Mouse (Mus musculus): ENCODE data around the gene Ucn3.
"Not testable (repeated sequence)": the region's sequence is repeated elsewhere in the genome, so short reads cannot be mapped to it uniquely, and the experiment has no call there.

Ucn3 gene

DNA sequence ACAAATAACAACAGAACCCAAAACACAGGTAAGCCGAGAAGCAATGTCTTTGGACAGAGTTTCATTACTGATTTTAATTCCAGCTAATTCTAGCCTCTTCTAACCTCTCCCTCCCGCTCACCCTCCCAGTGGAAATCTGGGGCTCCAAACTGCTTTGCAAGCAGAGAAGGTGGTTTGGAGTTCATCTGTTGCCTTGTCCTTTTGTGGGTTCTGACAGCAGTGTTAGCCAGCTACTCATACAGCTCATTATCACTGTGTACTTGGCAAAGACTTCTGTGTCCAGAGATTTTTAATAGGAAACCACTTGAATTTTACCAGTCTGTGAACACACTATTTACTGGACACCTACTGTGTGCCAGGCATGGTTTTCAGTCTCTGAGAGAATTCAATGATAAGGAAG lies at the start of gene Ucn3:
Ucn3 (minus strand) TSS at position 101 of the 400 bp plus-strand sequence.
- no peak for DNase-seq (ENCODE audit: low spot score in 2 of 2)

- DNase-seq (ENCODE audit: low spot score in 2 of 2), result no peak
Observed at GRCm38 (mm10) chr13:3992081-3992480, 46.9 kb upstream of the Ucn3 start.

DNA sequence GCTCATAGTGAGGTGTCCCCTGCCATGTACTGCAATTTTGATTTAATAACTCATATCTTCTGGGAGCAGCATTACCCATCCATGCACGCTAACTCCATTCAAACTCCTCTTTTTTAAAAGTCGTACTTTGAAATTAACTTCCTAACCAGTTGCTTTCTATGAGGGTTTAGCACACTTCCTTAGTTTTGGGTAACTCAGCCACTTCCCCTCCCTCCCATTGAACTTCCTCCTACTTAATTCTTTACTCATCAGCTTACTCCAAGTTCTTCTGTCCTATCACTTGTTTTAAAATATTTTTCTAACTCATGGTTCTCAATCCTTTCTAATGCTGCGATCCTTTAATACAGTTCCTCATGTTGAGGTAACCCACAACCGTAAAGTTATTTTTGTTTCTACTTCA lies 23.7 kb upstream of the Ucn3 start:
- DNase-seq (ENCODE audit: low spot score in 2 of 2), result no peak

DNA sequence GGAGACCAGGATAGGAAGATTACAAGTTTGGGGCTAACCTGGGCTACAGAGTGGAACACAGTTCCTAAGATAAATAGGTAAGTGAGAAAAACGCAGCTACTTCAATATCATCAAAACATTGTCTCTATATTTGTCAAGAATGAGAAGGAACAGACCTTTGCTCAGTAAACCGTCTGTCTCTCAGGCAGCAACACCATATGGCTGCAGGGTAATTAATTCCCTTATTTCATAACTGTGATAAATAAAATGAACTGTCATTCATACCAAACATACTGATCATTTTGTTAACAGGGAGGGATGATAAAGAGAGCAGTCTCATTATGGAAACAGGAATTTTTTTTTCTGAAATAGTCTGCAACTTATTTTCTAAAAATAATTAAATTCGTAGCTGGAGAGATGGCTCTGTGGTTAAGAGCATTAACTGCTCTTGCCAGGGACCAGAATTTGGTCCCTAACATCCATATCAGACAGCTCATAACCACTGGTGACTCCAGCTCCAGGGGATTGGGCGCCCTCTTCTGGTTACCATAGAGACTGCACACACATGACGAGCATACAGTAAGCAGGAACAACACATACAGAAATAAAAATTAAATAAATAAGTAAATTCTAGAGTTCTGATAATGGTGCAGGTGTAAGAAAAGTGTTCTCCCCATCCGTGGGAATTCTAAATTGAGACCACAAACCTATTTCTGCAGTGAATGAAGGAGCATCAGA lies 6.2 kb upstream of the Ucn3 start:
- no peak for DNase-seq (ENCODE audit: low spot score in 2 of 2)

DNA sequence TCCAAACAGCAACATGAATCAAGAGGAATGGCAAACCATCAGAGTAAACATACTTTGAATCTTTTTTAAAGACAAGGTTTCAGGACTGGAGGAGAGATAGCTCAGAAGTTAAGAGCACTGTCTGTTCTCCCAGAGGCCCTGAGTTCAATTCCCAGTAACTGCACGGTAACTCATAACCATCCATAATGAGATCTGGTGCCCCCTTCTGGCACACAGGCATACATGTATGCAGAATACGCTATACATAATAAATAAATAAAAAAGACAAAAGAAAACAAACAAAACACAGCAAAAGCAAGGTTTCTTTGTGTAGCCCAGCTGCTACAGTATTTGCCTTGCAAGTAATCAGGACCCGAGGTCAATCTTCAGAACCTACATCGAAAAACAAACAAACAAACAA lies 4.3 kb upstream of the Ucn3 start:
- DNase-seq (ENCODE audit: low spot score in 2 of 2), result no peak

GRCm38 (mm10) chr13:3947267-3947666 lies 2.1 kb upstream of the Ucn3 start:
- DNase-seq (ENCODE audit: low spot score in 2 of 2), result no peak

GRCm38 (mm10) chr13:3944699-3945098 lies 450 bp downstream of the Ucn3 start:
- DNase-seq (ENCODE audit: low spot score in 2 of 2), result no peak

- no peak for DNase-seq (ENCODE audit: low spot score in 2 of 2)
Observed at GRCm38 (mm10) chr13:3926046-3926445, 19.1 kb downstream of the Ucn3 start.

DNA sequence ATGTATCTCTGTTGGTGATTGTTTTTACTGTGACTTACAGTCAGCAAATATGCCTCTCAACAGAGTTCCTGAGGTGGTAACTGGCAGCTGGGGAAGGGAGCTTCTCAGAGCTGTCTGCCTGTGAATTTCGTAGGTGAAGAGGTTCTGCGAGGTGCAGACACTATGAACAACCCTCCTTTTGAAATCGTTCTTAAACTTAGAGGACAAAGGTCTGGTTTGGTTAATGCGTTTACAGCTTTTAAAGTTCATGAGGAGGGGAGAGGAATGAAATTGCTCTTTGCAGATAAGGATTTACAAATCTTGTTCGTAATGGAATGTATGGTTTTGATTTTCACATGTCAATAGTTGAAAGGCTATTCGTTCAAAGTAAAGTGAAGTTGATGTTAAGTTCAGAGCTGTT lies 19.5 kb downstream of the Ucn3 start:
- DNase-seq (ENCODE audit: low spot score in 2 of 2), result no peak

- no peak for DNase-seq (ENCODE audit: low spot score in 2 of 2)
Observed at GRCm38 (mm10) chr13:3924483-3924882, 20.7 kb downstream of the Ucn3 start.

DNA sequence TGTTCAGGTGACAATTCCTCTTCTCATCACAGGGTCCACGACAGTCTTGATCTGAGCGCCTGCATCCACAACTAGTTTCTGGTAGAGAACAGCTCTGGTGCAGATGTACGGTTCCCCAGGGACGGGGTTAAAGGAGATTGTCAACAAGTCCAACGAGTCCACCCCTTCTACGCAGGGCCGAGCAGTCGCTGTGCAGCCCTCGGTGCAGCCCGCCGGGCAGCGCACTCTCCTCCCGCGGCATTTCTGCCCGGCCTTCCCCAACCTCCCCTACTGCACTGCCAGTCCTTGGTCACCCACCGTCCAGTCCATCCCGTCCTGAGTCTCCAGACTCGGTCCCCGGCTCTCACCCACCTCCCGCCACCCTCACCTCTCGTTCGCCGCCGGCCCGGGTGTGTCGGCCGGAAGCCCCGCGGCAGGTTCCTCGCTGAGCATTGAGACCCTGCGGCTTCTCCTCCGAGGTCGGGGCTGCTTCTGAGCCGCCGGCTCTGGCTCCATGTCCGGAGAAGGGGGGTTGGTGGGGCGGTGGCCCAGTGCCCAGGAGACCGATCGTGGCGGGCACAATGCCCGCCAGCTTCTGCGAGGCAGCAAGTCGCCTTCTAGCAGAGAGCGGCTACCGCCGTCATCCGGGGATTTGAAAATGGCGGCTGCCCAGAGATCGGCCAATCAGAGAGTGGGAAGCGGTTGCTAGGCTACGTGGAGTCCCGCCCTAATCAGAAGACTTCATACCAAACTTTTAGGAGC lies 27.4 kb downstream of the Ucn3 start, which contains the start of the genes Net1 and Tubal3:
Net1 (minus strand) TSS at position 650 of the 741 bp plus-strand sequence.
Tubal3 (plus strand) TSS at position 704 of the 741 bp plus-strand sequence.
- peak; percentile 84 to 88 for DNase-seq (ENCODE audit: low spot score in 2 of 2)

DNA sequence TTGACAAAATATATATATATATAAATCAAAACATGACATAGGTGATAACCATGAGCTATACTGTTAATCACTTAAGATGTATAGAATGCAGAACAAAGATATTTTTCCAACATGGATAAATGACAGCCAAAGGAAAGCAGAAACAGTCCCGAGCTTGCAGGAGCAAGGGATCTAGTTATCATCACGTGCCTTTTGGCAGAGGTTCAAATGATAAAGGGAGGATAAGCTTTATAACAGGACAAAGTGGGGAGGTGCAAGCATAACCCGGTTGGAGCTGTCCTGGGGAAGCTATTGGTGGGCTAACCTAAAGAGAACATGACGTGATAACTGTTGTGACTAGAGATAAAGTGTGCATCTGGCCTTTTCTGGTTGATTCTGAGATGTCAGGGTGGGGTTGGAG lies 31.6 kb downstream of the Ucn3 start:
- no peak for DNase-seq (ENCODE audit: low spot score in 2 of 2)

DNA sequence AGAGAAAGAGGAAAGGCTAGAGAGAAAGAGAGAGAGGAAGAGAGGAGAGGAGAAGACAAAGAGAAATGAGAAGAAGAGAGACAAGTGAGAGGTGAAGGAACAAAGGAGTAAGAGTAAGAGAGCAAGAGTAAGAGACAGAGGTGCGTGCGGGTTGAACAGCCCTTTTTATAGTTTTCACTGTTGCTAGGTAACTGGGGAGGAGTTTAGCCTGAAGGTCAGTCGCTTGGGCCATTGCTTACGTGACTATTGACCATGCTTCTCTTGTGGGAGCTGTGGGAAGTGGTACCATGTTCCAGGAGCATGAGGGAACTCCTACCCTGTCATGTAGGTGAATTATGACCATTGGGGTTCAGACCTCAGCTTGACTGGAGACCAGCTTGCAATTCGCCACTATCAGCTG lies 34.8 kb downstream of the Ucn3 start:
- no peak for DNase-seq (ENCODE audit: low spot score in 2 of 2)

GRCm38 (mm10) chr13:3908262-3908661 lies 36.9 kb downstream of the Ucn3 start:
- no peak for DNase-seq (ENCODE audit: low spot score in 2 of 2)

DNA sequence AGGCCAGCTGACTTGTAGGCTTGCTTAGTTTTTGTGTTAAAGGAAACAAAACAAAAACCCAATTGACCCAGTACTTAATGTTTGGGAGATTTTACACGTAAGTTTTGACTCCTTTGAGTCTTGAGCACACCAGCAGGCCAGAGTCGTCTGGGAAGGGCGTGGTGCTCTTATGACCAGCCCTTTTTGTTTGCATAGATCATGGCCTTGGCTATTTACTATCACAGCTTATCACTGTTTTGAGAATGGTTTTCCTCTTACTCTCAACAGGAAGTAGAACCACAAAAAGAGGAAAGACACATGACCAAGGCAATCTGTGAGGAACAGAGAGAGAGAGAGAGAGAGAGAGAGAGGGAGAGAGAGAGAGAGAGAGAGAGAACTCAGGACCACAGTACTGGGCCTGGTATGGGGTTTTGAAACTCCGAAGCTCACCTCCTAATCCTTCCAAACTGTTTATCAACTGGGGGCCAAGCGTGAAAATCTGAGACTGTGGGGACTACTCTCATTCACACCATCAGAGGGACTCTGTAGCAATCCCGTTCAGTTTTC lies 37.9 kb downstream of the Ucn3 start:
- DNase-seq (ENCODE audit: low spot score in 2 of 2), result no peak

- no peak for DNase-seq (ENCODE audit: low spot score in 2 of 2)
Observed at GRCm38 (mm10) chr13:3899301-3899700, 45.8 kb downstream of the Ucn3 start.

GRCm38 (mm10) chr13:3898202-3898601 lies 46.9 kb downstream of the Ucn3 start:
- DNase-seq (ENCODE audit: low spot score in 2 of 2), result not testable (repeated sequence)

- peak; percentile 47 to 68 for DNase-seq (ENCODE audit: low spot score in 2 of 2)
Observed at GRCm38 (mm10) chr13:3896913-3897312, 48.2 kb downstream of the Ucn3 start.

- DNase-seq (ENCODE audit: low spot score in 2 of 2), result no peak
Observed at GRCm38 (mm10) chr13:3896032-3896431, 49.1 kb downstream of the Ucn3 start.

DNA sequence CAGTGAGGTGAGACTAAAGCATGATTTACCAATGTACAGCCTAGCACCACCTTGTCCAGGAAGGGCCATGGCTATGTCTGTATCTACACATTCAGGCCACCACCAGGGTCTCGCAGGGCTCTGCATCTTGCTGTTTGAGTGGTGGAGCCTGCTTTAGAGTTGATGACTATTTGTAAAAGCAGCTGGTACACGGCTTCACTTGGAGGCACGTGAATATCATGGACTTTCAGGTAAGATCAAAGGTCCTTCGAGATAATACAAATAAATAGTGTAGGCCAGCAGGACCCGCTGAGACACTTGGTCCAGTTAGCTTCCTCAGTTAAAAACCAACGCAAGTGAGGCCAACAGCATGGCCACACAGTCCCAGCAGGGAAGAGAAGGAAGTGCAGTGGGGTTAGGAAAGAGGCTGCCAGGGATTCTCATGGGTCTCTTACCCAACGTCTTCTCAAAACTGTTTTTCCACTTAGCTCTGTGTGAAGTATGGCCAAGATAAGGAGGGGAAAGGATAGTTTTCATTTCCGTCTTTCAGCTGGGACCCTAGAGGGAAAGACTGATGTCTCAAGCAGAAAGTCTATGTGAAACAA lies 49.7 kb downstream of the Ucn3 start:
- DNase-seq (ENCODE audit: low spot score in 2 of 2), result no peak

DNA sequence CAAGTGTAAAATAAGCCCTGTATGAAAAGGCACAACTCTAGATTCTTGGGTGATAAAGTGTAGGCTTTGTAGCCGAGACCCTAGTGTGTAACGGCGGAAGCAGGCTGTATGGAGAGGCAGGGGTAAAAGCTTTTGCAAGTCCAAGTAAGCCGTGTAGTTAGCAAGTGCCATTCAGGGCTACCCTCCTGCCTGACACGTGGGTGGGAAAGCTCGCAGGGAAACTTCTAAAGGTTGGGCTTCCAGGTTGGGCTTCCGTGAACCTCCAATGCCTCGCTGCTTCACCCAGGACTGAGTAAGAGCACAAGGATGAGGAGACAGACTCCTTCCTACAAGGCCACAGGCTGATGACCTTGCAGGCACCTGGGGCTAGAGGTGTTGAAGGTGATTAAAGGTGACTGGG lies 50.6 kb downstream of the Ucn3 start:
- no peak for DNase-seq (ENCODE audit: low spot score in 2 of 2)

- DNase-seq (ENCODE audit: low spot score in 2 of 2), result peak; percentile 87 to 89
Observed at GRCm38 (mm10) chr13:3893126-3893734, 51.9 kb downstream of the Ucn3 start.

Measured in spleen, postnatal 14 days (tissue).